Mouse (Mus musculus) heart, embryonic 16.5 days (tissue): ENCODE measurements around the gene Slc16a8. TPM values are rescaled to one million over a fixed set of nuclear protein-coding genes. Genes with fewer than 3 reads are reported as not detected.

ENCODE experiments used
- ATAC-seq: fragments of 200-750 bp; cut with Nextera tagmentation; replicated peaks from 2 replicates; pipeline ENCODE4 v1.8.0; 2017; ENCODE audit warnings: moderate number of reproducible peaks; ENCODE audit not compliant: insufficient read depth, low FRiP score; ENCODE audit errors: extremely low read depth
- H3K27ac ChIP-seq: fragments of 300-500 bp; sonication (generic); 2 replicates; pipeline ENCODE4 v1.5.1; 2014; ENCODE audit warnings: mild to moderate bottlenecking, low read length, control low read depth, moderate library complexity
- H3K27me3 ChIP-seq: fragments of 300-500 bp; sonication (generic); 2 replicates; pipeline ENCODE4 v1.6.1; 2014; ENCODE audit warnings: low read length, mixed read lengths; ENCODE audit not compliant: control insufficient read depth, insufficient read depth
- H3K36me3 ChIP-seq: fragments of 300-500 bp; sonication (generic); 2 replicates; pipeline ENCODE4 v1.6.1; 2014; ENCODE audit not compliant: control insufficient read depth, insufficient read depth
- H3K4me1 ChIP-seq: fragments of 300-500 bp; sonication (generic); 2 replicates; pipeline ENCODE4 v1.6.1; 2014; ENCODE audit warnings: low read length, mixed read lengths; ENCODE audit not compliant: control insufficient read depth, insufficient read depth
- H3K4me2 ChIP-seq: fragments of 300-500 bp; sonication (generic); 2 replicates; pipeline ENCODE4 v1.6.1; 2014; ENCODE audit warnings: low read depth, mild to moderate bottlenecking, control low read depth, low read length
- H3K4me3 ChIP-seq: fragments of 300-500 bp; sonication (generic); 2 replicates; pipeline ENCODE4 v1.5.1; 2014; ENCODE audit warnings: mild to moderate bottlenecking, control low read depth, low read length
- H3K9ac ChIP-seq: fragments of 300-500 bp; sonication (generic); 2 replicates; pipeline ENCODE4 v1.6.1; 2014; ENCODE audit warnings: low read length, control low read depth
- H3K9me3 ChIP-seq: fragments of 300-500 bp; sonication (generic); replicated peaks from 2 replicates; pipeline ENCODE4 v1.6.1; 2016; ENCODE audit warnings: low read length; ENCODE audit not compliant: control insufficient read depth
- WGBS: fragments of 180-500 bp; shearing (Covaris S2); extraction: QIAGEN DNeasy Blood & Tissue Kit; methylation state at CpG from one replicate; pipeline ENCODE4 v1.1.7; 2014; 5-methylcytosine and 5-hydroxymethylcytosine counted together
- polyA plus RNA-seq: library from polyadenylated mRNA; unstranded; fragments of >200 nt; fragmentation: Nextera tagmentation; extraction: Ambion mirVana; gene quantifications from 2 replicates; pipeline ENCODE4 v1.2.1, GENCODE M21; 2015

Slc16a8 gene
- polyA plus RNA-seq: 0.47 and 0.95 TPM in 2 replicates

DNA sequence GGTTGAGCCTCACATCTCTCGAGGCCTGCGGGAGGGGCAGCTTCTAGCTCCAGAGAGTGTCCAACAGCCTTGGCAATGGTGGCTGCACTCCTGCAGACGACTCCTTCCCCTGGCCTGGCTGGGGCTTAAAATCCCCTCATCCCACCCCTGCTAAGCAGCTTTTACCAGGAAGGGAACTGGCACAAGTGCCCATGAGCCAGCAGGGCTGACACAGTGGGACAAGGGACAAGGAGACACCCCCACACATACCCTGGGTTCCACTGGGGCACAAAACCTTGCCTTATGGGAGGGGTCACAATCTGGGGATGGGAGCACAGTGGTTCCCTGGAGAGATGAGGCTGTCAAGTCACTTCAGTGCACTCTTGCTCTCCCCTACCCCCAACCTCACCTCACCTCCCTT, at the start of gene Slc16a8:
Gene Slc16a8, minus strand, starts transcription at position 101 of the 400 bp plus-strand sequence.
- peaks cover 10% of the 10 kb centered on the region for H3K27me3 ChIP-seq

DNA sequence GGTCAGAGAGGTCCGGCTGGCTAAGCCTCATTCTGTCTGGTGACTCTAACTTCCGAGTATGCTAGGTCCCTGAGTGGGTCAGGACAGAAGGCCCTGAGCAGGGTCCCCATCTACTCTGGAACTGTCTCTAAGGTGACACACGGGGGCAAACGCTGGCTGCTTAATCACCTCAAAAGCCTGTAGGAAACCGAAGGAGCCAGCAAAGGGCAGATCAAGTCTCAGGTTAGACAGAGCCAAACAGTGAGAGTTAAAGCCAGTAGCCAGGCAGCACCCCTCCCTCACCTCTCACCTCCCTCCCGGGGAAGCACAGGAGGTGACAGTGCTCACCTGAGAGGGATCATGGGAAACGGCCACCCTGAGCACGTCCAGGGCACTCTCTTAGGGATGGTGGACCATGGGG, 49.2 kb upstream of the Slc16a8 start:
- Histone ChIP-seq H3K27me3 (no peaks in the 10 kb centered on the region), H3K9me3 (no peaks in the 10 kb centered on the region), H3K4me2 (no peak overlapping the region), H3K27ac (no peak overlapping the region), H3K4me3 (no peak overlapping the region), H3K4me1 (no peaks in the 10 kb centered on the region), H3K36me3 (no peaks in the 10 kb centered on the region), H3K9ac (no peak overlapping the region)
- 86% methylated on average over 8 of the region's 8 CpGs for whole genome bisulfite sequencing
- ATAC-seq: no peak

More for the DNA sequence above, at the start of gene Slc16a8:
- Histone ChIP-seq H3K9ac (no peak within 1 kb of the TSS), H3K9me3 (no peaks in the 10 kb centered on the region), H3K4me3 (no peak within 1 kb of the TSS), H3K4me2 (no peak within 1 kb of the TSS), H3K27ac (no peak within 1 kb of the TSS), H3K36me3 (no peaks in the 10 kb centered on the region), H3K4me1 (peaks cover 10% of the 10 kb centered on the region)
- ATAC-seq: no peak
- WGBS: 40% methylated on average over 3 of the region's 3 CpGs

DNA sequence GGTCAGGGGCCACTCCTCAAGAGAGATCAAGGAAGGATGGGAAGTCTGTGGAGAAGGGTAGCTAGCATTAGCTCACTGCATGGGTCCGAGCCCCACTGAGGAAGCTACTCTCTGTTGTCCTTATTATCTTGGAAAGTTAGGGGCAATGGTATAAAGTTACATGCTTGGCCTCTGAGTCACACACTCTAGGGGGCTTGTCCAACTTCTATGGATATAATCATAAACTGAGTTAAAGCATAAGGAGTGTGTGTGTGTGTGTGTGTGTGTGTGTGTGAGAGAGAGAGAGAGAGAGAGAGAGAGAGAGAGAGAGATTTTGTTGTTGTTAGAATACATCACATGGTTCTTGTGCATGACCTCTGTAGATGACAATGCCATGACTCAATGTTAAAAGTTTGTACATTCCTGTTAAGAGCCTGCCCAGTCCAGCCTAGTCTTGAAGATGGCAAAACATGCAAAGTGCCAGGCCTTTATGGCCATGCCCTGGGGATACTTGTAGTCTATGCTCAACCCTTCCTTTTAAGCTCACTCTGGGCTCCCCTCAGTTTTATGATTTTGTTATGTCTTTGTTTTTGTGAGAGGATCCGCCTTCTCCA, 45.1 kb upstream of the Slc16a8 start:
- Histone ChIP-seq H3K4me3 (no peak overlapping the region), H3K27me3 (no peaks in the 10 kb centered on the region), H3K27ac (no peak overlapping the region), H3K4me2 (no peak overlapping the region), H3K36me3 (no peaks in the 10 kb centered on the region), H3K9me3 (no peaks in the 10 kb centered on the region), H3K4me1 (no peaks in the 10 kb centered on the region), H3K9ac (no peak overlapping the region)
- WGBS: 69% methylated on average over 2 of the region's 2 CpGs
- no peak for ATAC-seq

GRCm38 (mm10) chr15:79298553-79298952, 44.0 kb upstream of the Slc16a8 start:
- no peak overlapping the region for H3K9ac ChIP-seq
- no peak overlapping the region for H3K27ac ChIP-seq
- no peaks in the 10 kb centered on the region for H3K27me3 ChIP-seq
- no peak for ATAC-seq
- no peaks in the 10 kb centered on the region for H3K9me3 ChIP-seq
- WGBS: 87% methylated on average over 6 of the region's 6 CpGs
- H3K4me2 ChIP-seq: no peak overlapping the region
- no peaks in the 10 kb centered on the region for H3K4me1 ChIP-seq
- no peaks in the 10 kb centered on the region for H3K36me3 ChIP-seq
- no peak overlapping the region for H3K4me3 ChIP-seq

DNA sequence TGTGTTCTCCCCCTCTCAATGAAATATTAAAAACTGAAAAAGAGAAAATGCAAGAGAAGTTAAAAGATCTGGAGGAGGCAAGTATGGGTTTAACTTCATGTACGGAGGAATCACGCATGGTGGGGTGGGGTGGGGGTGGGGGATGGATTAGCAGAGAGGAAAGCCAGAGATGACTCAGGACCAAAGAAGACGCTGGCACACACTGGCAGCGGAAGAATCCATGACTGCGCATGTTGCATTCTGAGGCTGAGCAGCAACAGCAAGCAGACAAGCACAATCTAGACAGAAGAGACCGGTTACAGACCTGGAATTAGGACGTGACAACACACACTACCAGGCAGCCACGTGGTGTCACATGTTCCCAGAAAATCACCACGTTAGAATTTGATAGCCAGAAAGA, 38.2 kb upstream of the Slc16a8 start:
- Histone ChIP-seq H3K4me2 (no peak overlapping the region), H3K4me1 (no peaks in the 10 kb centered on the region), H3K36me3 (no peaks in the 10 kb centered on the region), H3K9me3 (no peaks in the 10 kb centered on the region), H3K27ac (no peak overlapping the region), H3K4me3 (no peak overlapping the region), H3K9ac (no peak overlapping the region), H3K27me3 (no peaks in the 10 kb centered on the region)
- ATAC-seq: no peak
- 82% methylated on average over 9 of the region's 9 CpGs for WGBS

- H3K27me3 ChIP-seq: no peaks in the 10 kb centered on the region
- WGBS: 85% methylated on average over 3 of the region's 3 CpGs
- H3K4me2 ChIP-seq: no peak overlapping the region
- H3K9me3 ChIP-seq: no peaks in the 10 kb centered on the region
- H3K36me3 ChIP-seq: no peaks in the 10 kb centered on the region
- no peak overlapping the region for H3K27ac ChIP-seq
- no peak overlapping the region for H3K4me3 ChIP-seq
- H3K9ac ChIP-seq: no peak overlapping the region
- H3K4me1 ChIP-seq: no peaks in the 10 kb centered on the region
- ATAC-seq: no peak
Measured at GRCm38 (mm10) chr15:79290340-79290739, 35.8 kb upstream of the Slc16a8 start.

DNA sequence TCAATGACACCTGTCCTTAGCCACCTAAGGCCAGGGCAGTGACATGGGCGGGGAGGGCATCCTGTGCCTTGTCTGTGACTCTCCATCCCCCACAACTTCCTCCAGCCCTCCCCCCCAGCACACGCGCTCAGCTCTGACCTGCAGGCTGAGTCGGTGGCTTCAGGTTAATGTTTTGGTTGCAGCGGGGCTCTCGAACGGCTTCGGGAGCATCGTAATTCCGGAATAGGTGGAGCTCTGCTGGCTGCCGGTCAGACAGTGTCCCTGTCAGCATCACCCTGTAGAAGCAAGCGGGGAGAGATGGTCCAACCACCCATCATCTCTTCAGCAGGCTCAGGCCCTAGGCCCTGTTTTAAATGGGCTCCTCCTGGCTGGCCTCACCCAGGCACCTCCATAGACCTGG, 34.9 kb upstream of the Slc16a8 start:
- no peak overlapping the region for H3K4me2 ChIP-seq
- H3K4me1 ChIP-seq: no peaks in the 10 kb centered on the region
- WGBS: 81% methylated on average over 12 of the region's 12 CpGs
- no peaks in the 10 kb centered on the region for H3K36me3 ChIP-seq
- H3K27me3 ChIP-seq: no peaks in the 10 kb centered on the region
- no peak overlapping the region for H3K9ac ChIP-seq
- ATAC-seq: no peak
- no peaks in the 10 kb centered on the region for H3K9me3 ChIP-seq
- H3K27ac ChIP-seq: no peak overlapping the region
- H3K4me3 ChIP-seq: no peak overlapping the region

GRCm38 (mm10) chr15:79288387-79288786, 33.8 kb upstream of the Slc16a8 start:
- Histone ChIP-seq H3K27me3 (no peaks in the 10 kb centered on the region), H3K4me3 (no peak overlapping the region), H3K27ac (no peak overlapping the region), H3K4me1 (no peaks in the 10 kb centered on the region), H3K9ac (no peak overlapping the region), H3K9me3 (no peaks in the 10 kb centered on the region), H3K4me2 (no peak overlapping the region), H3K36me3 (no peaks in the 10 kb centered on the region)
- ATAC-seq: no peak
- WGBS: 79% methylated on average over 3 of the region's 3 CpGs

GRCm38 (mm10) chr15:79287091-79287490, 32.5 kb upstream of the Slc16a8 start:
- no peak for ATAC-seq
- 91% methylated on average over 7 of the region's 7 CpGs for WGBS

More at GRCm38 (mm10) chr15:79287091-79287490, 32.5 kb upstream of the Slc16a8 start:
- Histone ChIP-seq H3K36me3 (no peaks in the 10 kb centered on the region), H3K4me2 (no peak overlapping the region), H3K4me1 (no peaks in the 10 kb centered on the region), H3K9ac (no peak overlapping the region), H3K27ac (no peak overlapping the region), H3K4me3 (no peak overlapping the region), H3K9me3 (no peaks in the 10 kb centered on the region), H3K27me3 (no peaks in the 10 kb centered on the region)
